Mouse (Mus musculus): ENCODE measurements around the gene Eif5. TPM values are rescaled to one million over a fixed set of nuclear protein-coding genes. Genes with fewer than 3 reads are reported as not detected.

The Eif5 gene
- total and polyA plus RNA-seq, 3 experiments: 201 to 330 (median 276) TPM

GRCm38 (mm10) chr12:111574074-111574886, 36.5 kb downstream of the Eif5 start, which contains the start of gene Mark3 (continued):
- TF ChIP-seq CTCF (IDR thresholded peaks at IDR 0.05 in 2 of 3, conservative IDR thresholded peaks at IDR 0.05 in 1 of 3; ENCODE audit: control insufficient read depth in 1 of 3, insufficient read depth in 1 of 3, low read depth in 2 of 3, low read length in 3 of 3, poor library complexity in 1 of 3, severe bottlenecking in 1 of 3): no peak
- no peak for TF ChIP-seq GABPA (IDR thresholded peaks at IDR 0.05; ENCODE audit: low read depth, low read length)
- TF ChIP-seq MXI1 (IDR thresholded peaks at IDR 0.05; ENCODE audit: low read depth, low read length): peak; percentile 80
- peak; percentile 83; the same call in 1 of the 2 replicates for TF ChIP-seq ZMIZ1 (IDR thresholded peaks at IDR 0.05; ENCODE audit: low read depth, low read length)

DNA sequence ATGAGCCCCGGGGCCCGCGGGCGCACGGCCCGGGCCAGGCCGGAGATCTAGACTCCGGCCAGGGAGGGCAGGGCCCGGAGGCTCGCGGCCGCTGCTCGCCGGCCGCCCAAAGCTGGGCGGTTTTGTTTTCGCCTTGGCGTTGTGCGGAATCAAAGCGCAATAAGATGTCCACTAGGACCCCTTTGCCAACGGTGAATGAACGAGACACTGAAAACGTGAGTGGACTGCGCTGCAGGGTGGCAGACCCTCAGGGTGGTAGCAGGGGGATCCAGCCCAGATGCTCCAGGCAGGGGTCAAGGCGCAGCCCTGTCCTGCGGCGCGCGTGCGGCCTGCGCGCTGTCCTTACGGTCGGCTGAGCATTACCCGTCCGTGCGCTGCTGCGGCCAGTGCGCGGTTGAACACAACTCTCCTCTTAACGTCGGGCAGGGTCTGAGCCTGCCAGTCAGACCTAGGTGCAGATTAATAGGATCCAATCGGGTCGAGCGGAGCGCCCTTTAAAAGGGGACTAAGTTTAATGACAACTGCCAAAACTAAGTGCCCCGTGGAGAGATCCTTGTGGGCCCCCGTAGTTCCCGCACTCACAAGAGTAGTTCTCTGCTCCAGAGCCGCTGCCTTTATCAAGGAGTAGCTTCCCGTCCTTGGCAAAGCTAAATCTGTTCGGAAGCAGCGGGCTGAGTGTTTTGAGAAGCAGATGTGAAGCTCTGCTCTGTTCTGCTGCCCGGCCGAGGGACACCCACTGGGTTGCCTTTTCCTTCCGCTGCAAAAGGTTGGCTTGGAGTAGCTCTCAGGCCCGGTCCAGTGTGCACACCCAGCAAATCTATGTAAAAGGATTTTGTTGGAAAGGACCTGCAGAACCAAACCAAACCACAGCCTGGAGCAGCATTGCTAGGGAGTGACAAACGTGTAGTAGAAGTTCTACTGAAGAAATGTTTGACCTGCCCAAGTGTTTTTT, 37.3 kb downstream of the Eif5 start:
- peak overlapping the region; percentile 84 to 87 for H3K4me3 ChIP-seq (ENCODE audit: control insufficient read depth in 1 of 2, insufficient read depth in 1 of 2, low read depth in 2 of 2, low read length in 2 of 2)
- H3K36me3 ChIP-seq (ENCODE audit: control insufficient read depth in 1 of 2, insufficient read depth in 2 of 2, low read length in 2 of 2): peaks cover 0 to 12% of the 10 kb centered on the region in 2 experiments; a peak in 2 of 4 replicates
- H3K27me3 ChIP-seq (ENCODE audit: control insufficient read depth in 1 of 2, insufficient read depth in 2 of 2, low read length in 2 of 2): no peaks in the 10 kb centered on the region
- H3K27ac ChIP-seq (ENCODE audit: control insufficient read depth, low read depth, low read length): peak overlapping the region; percentile 60
- H3K9ac ChIP-seq (ENCODE audit: control insufficient read depth, low read depth, low read length, poor library complexity, severe bottlenecking): peak overlapping the region; percentile 98
- H3K4me1 ChIP-seq (ENCODE audit: control insufficient read depth in 1 of 2, insufficient read depth in 2 of 2, low read length in 2 of 2): peaks cover 7 to 8% of the 10 kb centered on the region in 2 experiments; a peak in 3 of 4 replicates
- TF ChIP-seq POLR2A (IDR thresholded peaks at IDR 0.05; ENCODE audit: control insufficient read depth in 1 of 2, insufficient read depth in 1 of 2, low read depth in 1 of 2, low read length in 2 of 2, poor library complexity in 1 of 2) (0 out of 4 replicates have a peak, but pooled peaks of 1 of the 2 experiments have one; percentile 44), EP300 (IDR thresholded peaks at IDR 0.05; ENCODE audit: low read depth in 1 of 2, low read length in 2 of 2) (0 out of 4 replicates have a peak, but pooled peaks of 1 of the 2 experiments have one; percentile 10), SIN3A (IDR thresholded peaks at IDR 0.05; ENCODE audit: low read length) (peak; percentile 83; the same call in 1 of the 2 replicates), ELF1 (IDR thresholded peaks at IDR 0.05; ENCODE audit: low read depth, low read length) (0 out of 2 replicates have a peak, but pooled peaks have one; percentile 25), MYB (IDR thresholded peaks at IDR 0.05; ENCODE audit: low read depth, low read length) (no peak), MXI1 (IDR thresholded peaks at IDR 0.05; ENCODE audit: low read depth, low read length) (peak; percentile 69), POLR2AphosphoS2 (IDR thresholded peaks at IDR 0.05; ENCODE audit: low read length) (0 out of 2 replicates have a peak, but pooled peaks have one; percentile 4), GABPA (IDR thresholded peaks at IDR 0.05; ENCODE audit: low read depth, low read length) (no peak), MYC (IDR thresholded peaks at IDR 0.05; ENCODE audit: low read depth, low read length) (0 out of 2 replicates have a peak, but pooled peaks have one; percentile 61), NRF1 (IDR thresholded peaks at IDR 0.05; ENCODE audit: insufficient read depth, low read depth, low read length, poor library complexity, severe bottlenecking) (peak; percentile 57), HCFC1 (IDR thresholded peaks at IDR 0.05; ENCODE audit: low read depth, low read length) (peak; percentile 73), GATA1 (IDR thresholded peaks at IDR 0.05; ENCODE audit: low read depth, low read length) (0 out of 2 replicates have a peak, but pooled peaks have one; percentile 18), SMC3 (IDR thresholded peaks at IDR 0.05; ENCODE audit: low read depth, low read length) (no peak)
- peaks cover 41% of the 10 kb centered on the region for H3K79me2 ChIP-seq (ENCODE audit: control insufficient read depth, insufficient read depth, low read length, poor library complexity)
- peak; percentile 78 for DNase-seq (ENCODE audit: low read depth, low spot score)
- H3K9me3 ChIP-seq (replicated peaks; ENCODE audit: insufficient read depth, low read length): no peaks in the 10 kb centered on the region
